Mouse (Mus musculus): ENCODE results near the gene Il16. TPM values are rescaled to one million over a fixed set of nuclear protein-coding genes. Genes with fewer than 3 reads are reported as not detected.
A peak's percentile ranks its signal among the peaks of the same experiment; 100 is the strongest.

Gene Il16
- total RNA-seq, 2 experiments from 2014 or later, result 2.5 to 3.4 TPM

DNA sequence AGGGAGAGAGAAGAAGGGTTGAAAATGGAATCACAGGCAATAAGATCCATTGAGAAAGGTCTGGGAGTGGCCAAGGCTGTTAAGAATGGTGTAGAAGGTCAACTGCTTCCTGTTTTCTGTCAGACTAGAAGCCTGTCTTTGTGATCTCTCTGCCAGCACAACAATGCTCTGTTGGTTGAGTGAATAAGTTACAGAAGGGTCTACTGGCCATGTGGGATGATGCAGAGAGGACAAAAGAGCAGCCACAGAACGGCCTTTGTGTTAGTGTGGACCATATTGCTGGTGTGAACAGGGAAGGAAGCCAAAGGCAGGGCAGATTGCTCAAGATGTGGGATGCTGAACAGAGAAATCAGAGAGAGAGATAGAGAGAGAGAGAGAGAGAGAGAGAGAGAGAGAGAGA is 86.8 kb downstream of the Il16 start:
- DNase-seq (ENCODE audit: low spot score in 2 of 2), result no peak
- intact Hi-C loops (cut with DNase I), result no loop called here

DNA sequence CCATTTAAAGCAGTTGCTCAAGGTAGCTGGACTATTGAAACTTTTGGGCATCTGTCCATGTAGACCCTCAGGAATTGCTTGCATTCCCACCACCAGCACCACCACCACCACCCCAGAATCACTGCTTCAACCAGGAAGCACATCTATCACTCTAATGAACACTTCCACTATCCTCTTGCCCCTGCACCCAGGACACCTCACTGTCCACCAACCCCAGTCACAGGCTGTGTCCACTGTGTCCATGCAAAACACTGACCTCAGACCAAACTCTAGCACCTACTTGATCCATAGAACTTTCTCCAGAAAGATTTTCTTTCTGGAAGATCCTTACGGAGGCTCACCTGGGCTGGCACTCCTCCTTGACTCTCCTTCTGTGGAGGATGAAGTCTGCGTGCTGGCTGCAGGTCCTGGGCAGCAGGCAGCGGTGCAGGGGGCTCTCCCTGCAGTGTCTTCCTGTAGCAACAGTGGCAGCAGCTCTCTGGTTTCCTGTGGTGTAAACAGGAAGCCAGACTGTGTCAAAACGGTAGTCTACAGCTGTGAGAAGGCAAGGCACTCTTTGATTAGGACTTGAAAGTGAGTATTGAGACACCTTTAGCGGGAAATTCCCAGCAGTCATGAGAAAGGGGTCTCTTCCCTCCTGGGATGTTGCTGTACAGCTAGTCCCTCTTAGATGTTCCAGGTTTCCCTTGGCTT is 90.4 kb downstream of the Il16 start:
- intact Hi-C loops (cut with DNase I), result no loop called here
- DNase-seq (ENCODE audit: low spot score in 2 of 2), result no peak

DNA sequence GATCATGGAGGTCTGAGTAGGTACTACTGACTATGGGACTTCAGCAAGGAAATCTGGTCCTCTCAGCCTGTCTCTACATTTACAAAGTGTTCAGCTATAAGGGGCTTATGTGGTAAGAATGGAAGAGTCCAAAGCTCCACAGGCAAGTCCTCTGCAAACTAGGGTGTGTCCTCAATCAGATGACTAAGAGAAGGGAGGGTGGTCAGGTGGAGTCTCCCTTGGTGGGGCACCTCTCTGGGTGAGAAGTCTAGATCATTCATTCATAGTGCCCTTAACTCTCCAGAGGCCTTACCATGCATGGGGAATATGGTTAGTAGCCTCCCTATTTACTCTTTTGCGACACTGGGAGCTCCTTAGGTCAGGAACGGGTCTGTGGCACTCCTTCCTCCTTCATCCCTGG is 91.3 kb downstream of the Il16 start:
- intact Hi-C loops (cut with DNase I), result no loop called here
- DNase-seq (ENCODE audit: low spot score in 2 of 2), result no peak

DNA sequence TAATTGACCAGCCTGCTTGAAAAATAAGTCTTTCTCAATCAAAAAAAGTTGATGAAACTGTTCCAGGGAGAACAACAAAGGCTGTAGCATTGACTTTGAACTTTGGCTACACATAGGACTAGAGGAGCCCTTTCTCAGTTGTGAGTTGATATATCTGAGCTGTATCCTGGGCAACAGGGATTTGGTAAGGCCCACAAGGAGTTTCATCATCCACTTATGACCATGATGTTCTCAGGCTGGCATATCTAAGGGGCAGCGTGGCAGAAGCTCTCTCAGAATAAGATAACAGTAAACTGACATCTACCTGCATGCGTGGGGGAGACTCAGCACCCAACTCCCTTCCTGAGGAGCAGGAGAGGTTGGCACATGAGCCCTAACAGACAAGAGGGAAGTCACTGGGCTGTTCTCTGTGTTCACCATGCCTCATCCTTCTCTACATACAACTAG is 91.9 kb downstream of the Il16 start:
- intact Hi-C loops (cut with DNase I), result no loop called here
- DNase-seq (ENCODE audit: low spot score in 2 of 2), result no peak

DNA sequence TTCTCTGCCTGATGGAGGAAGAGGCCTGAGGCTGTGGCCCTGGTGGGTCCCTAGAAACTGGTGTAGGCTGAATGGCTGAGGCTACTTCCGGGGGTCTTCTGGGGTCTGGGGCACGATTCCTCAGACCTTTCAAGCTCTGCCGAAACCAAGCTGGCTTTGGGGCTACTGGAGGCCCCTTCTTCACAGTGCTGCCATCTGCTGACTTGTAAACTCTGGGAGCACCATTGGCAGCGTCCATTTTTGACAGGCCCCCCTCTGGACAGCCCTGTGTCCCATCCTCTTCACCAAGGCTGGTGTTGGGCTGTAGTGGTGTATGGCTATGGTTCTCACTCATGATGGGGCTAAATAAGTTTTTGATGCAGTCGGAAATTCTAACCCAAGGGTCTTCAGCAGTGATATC is 93.0 kb downstream of the Il16 start:
- intact Hi-C loops (cut with DNase I), result no loop called here
- no peak for DNase-seq (ENCODE audit: low spot score in 2 of 2)

DNA sequence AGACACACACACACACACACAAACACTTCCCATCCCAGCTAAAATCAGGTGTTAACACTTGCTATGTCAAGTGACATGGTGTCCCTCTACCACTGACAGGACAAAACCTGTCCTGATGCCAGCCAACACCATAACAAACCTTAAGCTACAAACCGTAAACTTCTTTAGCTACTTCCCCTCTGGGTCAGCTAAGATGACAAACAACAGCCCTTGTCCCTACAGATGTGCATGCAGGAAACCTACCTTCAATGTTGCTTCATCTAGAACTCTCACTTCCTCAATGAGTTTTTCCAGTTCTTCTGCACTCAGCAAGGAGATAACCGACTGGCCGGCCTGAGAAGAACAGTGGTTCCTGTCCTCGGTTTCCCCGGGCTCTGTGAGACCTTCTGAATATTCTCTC is 94.9 kb downstream of the Il16 start:
- intact Hi-C loops (cut with DNase I), result no loop called here
- no peak for DNase-seq (ENCODE audit: low spot score in 2 of 2)

DNA sequence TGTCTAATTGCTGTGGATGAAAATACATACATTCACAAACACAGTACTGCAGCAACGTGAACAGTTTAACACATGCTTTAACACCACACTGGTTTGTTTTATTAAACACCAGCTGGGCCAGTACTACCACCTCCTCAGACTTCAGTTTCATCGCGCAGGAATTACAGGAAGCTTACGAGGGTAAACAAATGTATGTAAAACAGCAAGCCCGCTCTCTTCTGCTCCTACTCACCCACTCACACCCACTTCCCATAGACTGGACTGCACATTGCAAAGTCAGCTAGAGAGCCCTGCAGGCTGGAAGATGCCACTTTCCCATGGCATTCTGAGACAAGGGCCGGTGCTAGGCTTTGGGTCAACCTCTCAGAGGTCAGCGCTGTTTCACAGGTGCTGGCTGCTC is 96.7 kb downstream of the Il16 start:
- intact Hi-C loops (cut with DNase I), result no loop called here
- peak in 1 of 2 experiments; percentile 22 for DNase-seq (ENCODE audit: low spot score in 2 of 2)

DNA sequence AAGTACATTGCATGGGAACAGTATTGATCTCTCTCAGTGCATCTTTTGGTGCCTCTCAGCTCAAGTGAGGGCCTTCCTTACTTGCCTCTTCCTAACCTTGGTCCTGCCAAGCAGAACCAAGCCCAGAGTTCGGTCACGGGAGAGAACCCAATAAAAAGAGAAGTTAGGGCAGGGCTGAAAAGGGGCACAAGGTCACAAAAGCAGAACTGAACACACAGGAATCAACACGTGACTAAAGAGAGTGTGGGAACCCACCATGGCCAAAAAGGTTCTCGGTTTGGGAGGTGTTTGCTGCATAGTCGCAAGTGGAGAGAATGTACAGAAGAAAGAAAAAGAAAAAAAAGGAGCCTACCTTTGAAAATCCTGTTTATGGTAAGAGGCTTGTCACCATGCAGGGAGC is 100.0 kb downstream of the Il16 start:
- intact Hi-C loops (cut with DNase I), result no loop called here
- DNase-seq (ENCODE audit: low spot score in 2 of 2), result no peak

DNA sequence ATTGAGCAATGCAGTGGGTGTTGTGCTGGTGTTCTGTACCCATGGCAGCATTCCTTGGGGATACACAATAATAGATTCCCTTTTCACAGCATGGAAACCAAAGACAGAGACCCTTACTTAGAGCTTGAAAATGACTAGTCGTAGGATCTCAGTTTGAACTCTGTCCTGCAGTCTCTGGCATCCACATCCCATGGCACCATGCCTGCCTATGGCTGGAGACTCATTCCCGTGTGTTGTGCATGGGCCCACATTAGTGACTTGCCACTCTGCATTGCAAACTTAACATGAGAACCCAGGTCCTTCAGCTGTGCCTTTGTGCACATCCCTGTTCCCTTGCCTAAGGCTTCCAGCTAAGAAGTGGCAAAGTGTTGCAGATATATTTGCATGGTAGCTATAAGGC is 100.8 kb downstream of the Il16 start:
- intact Hi-C loops (cut with DNase I), result no loop called here
- DNase-seq (ENCODE audit: low spot score in 2 of 2), result no peak

DNA sequence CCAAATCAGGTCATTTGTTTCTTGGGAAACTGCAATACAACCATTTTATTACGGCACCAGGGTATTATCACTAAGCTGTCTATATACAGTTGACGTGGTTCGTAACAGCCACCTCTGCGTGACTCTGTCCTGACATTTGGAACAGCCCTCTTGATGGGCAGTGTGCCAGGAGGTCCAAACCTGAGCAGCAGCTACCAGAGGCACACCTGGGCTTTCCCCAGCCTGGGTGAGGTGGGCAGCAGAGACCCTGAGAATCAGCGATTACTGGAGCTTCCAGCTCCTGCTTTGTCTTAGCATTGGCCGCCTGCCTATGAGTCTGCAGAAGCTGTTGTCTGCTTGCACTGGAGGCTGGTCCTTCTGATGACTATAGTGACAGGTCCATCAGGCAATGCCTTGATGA is 101.9 kb downstream of the Il16 start:
- no peak for DNase-seq (ENCODE audit: low spot score in 2 of 2)
- intact Hi-C loops (cut with DNase I), result no loop called here

DNA sequence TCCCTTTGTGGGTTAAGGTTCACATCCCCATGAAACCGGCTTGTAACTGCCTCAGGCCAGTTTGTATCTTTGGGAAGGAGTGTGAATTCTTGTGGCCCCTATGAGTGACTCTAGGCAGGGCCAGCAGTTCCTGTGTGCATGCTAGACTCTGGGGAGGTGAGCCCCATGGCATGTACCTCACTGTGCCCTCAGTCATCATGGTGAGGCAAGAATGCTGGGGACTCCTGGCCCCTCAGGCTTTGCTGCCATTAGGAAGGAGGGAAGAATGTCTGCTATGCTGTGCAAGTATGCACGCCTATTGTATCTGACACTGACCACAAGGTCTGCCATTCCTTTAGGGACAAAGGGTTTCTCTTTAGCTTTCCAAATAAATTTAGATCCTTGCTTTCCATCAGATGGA is 104.4 kb downstream of the Il16 start:
- intact Hi-C loops (cut with DNase I), result no loop called here
- no peak for DNase-seq (ENCODE audit: low spot score in 2 of 2)

DNA sequence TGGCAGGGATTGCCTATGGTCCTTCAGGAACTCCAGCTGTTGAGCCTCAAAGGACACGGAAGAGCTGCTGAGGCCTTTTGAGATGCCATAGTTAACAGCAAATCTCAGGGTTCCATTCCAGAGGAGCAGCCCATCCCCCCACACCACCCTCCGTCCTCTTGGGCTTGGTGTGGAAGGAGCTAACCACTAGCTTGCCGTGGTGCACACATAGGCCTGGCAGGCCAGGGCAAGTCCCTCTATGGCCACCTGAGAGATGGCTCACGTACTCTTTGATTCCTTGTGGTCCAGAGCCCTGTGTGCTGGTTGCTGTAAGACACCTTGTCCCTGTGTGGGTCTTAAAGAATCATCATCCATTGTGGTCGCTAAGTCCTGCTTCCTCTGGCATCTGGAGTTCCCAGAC is 104.9 kb downstream of the Il16 start:
- intact Hi-C loops (cut with DNase I), result no loop called here
- DNase-seq (ENCODE audit: low spot score in 2 of 2), result no peak

DNA sequence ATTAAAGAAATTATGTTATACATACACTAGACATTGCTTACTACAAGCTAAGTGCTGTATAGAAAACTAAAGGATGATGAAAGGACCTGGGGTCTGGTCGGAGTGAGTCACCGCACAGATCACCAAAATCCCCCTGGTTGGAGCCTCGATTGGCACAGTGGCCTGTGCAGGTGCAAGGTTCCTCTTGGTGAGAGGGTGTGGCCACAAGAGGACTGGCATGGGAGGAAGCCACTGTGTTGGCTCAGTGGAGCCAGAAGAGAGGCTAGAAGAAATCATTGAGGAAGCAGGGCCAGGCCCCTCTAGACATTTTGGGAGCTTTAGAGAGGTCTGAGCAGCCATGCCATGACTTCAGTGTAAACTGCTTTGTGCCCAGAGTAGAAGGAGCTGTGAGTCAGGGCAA is 106.4 kb downstream of the Il16 start:
- no peak for DNase-seq (ENCODE audit: low spot score in 2 of 2)
- intact Hi-C loops (cut with DNase I), result no loop called here

DNA sequence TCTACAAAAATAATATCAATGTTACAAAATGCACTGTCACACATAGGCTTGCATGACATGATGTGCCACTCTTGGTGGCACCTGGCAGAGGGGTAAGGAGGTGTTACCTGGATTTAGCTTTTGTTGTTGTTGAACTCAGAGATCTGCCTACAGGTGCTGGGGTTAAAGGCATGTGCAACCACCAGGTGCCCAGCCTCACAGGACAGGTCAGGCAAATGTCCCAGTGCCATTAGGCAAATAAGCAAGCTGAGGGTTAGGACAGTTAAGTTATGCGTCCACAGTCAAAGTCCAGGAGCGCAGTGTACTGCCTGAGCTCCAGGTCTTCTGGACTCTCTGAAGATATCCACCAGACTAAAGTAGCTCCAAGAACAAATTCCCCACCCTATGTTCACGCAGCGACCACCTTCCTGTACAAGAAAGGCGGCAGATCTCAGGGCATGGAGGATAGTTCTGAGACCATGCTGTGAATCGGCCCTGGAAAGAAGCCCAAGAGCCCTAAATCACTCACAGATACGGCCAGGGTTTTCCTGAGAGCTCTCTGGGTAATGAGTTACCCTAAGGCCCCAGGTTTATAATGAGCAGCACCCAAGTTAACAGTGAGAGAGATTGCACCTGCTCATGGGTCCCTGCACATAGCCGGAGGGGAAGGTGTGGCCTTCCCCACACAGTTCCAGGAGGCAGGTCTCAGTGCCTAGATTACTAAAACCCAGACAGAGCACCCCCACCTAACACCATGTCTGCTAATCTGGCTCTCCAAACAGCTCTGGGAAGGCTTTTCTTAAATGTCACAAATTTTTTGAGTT is 107.5 kb downstream of the Il16 start:
- DNase-seq (ENCODE audit: low spot score in 2 of 2), result no peak
- intact Hi-C loops (cut with DNase I), result no loop called here

DNA sequence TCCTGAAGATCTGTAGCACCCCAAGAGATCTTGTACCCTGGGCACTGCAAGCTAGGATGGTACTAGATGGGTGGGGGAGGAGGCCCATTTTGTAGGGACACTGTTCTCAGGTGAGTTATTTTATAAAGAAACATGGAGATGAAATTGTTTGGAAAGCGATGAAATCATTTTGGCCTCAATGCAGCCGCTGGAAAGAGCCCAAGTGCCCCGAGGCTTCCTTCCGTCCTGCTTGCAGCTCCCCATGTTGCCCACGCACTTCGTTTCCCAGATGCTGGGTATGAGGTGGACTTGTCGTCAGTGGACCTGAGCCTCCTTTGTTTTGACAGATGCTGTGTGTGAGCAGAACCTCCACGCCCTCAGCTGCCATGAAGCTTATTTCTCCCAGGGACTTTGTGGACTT is 109.1 kb downstream of the Il16 start:
- intact Hi-C loops (cut with DNase I), result no loop called here
- DNase-seq (ENCODE audit: low spot score in 2 of 2), result no peak

DNA sequence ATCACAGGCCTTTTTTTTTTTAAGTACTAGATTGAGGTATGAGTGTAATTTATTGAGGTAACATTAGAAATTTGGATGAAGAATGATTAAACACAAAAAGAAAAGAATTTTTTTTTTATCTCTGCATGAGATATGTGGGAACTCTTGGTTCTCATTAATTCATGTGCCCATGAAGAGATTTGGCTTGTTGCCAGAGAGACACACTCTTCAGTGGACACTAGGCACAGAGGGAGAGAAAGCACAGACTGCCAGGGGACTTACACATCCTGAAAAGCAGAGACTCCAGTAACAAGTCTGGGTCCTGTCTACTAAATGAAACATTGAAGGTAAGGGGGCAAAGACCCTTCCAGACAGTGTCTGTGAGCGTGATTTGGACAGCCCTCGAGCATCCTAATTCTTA is 109.8 kb downstream of the Il16 start:
- intact Hi-C loops (cut with DNase I), result no loop called here
- DNase-seq (ENCODE audit: low spot score in 2 of 2), result no peak

DNA sequence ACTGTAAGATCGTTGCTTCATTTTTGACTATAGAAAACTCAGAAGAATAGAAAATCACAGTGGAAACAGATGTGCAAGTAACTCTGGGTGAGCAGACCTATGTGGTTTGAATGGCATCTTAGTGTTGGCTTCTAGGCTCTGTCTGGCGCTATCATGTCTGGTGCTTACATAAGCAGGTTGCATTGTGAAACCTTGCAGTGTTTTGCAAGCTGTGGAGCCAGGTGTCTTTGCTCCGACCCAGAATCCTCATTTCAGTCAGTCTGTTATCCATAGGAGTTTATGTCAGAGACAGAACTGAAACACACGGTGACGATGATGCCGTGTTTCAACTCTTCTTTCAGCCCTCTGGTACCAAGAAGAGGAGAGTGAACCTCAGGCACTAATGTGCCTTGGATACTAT is 111.7 kb downstream of the Il16 start:
- DNase-seq (ENCODE audit: low spot score in 2 of 2), result no peak
- intact Hi-C loops (cut with DNase I), result loop anchor here (5.0 kb wide), 1 partner anchor 67 kb away; no protein-coding TSS in a partner anchor

DNA sequence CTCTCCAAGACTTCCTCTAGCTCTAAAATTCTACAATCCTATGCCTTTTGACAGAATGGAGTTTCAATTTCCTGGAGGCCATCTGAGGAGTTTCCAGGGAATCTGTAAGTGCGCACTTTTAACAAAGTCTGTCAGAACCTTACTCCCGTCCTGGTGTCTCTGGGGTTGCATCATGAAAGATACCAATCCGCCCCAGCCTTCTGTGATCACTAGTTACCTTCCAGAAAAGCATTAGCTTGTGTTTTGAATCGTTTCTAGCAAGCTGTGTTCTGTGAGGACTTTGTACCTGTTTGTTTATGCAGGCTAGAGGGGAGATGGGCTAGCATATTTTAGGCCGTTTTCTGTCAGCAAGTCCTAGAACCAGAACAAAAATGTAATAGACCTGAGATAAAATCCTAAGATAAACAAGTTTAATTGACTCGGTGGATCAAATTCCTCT is 112.8 kb downstream of the Il16 start:
- DNase-seq (ENCODE audit: low spot score in 2 of 2), result no peak
- intact Hi-C loops (cut with DNase I), result loop anchor here (5.0 kb wide), 1 partner anchor 65 kb away; no protein-coding TSS in a partner anchor

DNA sequence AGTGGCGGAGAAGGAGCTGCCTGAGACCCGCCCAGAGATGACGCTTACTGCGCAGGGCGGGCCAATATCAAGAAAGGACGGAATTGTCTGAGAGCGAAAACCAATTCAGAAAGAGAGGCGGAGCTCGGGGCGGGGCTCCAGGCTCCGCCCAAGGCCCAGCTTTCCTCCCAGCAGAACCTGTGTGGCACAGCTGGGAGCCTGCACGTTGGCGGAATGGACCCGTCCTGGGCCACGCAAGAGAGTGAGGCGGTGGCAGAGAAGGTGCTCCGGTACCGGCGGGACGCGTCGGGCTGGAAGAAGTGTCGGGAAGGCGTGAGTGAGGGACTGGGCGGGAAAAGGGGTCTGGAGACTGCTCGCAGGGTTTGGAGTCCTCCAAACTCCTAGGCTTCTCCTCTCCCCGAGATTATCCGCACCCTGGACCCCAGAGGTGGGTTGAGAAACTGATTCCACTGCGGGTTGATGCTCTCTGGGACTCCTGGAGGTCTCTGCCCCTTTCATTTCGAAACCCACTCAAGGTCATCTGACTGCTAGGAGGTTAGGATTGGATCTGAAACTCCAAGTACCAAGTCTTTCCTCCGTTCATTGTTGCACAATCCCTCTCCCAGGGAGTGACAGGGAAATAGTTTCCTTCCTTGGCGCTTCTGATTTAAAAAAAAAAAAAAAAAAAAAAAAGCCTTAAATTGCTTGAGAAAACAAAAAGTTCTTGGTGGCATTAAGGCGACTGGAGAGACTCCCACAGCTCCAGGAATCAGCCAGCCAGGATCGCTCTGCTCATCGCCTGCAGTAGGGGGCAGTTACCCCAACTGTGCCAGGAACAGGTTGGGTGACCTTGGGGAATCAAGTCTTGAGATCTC is 113.5 kb downstream of the Il16 start, which contains the start of gene Stard5:
TSS of gene Stard5 (plus strand) at position 132 of the 854 bp plus-strand sequence.
- intact Hi-C loops (cut with DNase I), result loop anchor here (5.0 kb wide), 1 partner anchor 65 kb away; no protein-coding TSS in a partner anchor
- peak; percentile 88 for DNase-seq (ENCODE audit: low spot score in 2 of 2)
